Mouse (Mus musculus) megakaryocyte, embryonic 14.5 days (primary cell): Measurements from ENCODE around the gene Zfp385b.

ENCODE experiments used
- FLI1 ChIP-seq: IDR thresholded peaks from 2 replicates; pipeline ENCODE4 v1.6.1; 2012; ENCODE audit warnings: low read length, inconsistent platforms, mixed read lengths
- GATA1 ChIP-seq: IDR thresholded peaks from 3 replicates; pipeline ENCODE4 v1.6.1; 2012; ENCODE audit warnings: mixed read lengths, low read length, inconsistent platforms, borderline replicate concordance

DNA sequence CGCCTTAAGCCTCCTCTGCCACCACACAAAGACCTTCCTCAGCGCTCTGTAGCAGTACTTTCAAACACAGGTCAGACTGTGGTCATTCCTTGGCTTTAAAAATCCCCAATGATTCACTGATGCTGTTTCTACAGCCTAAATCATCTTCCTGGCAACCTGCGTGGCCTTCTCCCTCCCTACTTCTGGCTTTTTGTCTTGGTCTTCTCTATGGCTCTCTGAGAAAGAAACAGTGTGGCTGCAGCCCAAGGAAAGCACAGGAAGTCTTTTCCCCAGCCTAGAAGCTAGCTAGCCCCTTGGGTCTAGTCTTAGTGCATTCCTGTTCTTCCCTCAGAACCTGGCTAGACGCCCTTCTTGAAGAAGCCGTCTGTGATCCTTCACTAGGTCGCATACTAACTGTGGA, 359.4 kb downstream of the Zfp385b start:
- no peak for TF ChIP-seq GATA1
- no peak for TF ChIP-seq FLI1
